Mouse (Mus musculus) midbrain, postnatal 0 days (tissue): ENCODE data around the gene Lsp1. TPM values are rescaled to one million over a fixed set of nuclear protein-coding genes. Genes with fewer than 3 reads are reported as not detected.

Experiments used
- ATAC-seq: fragments of 200-750 bp; cut with Nextera tagmentation; 2 replicates; pipeline ENCODE4 v1.8.0; 2017; ENCODE audit warnings: moderate number of reproducible peaks, mild to moderate bottlenecking, moderate TSS enrichment, moderate library complexity; ENCODE audit not compliant: low FRiP score
- DNase-seq: peaks from one replicate; pipeline ENCODE4 v3.0.0-alpha.2; 2015; ENCODE audit warnings: low spot score
- H3K27ac ChIP-seq: fragments of 300-500 bp; sonication (generic); 2 replicates; pipeline ENCODE4 v1.5.1; 2014; ENCODE audit warnings: low read depth, mild to moderate bottlenecking, low read length, mixed read lengths
- H3K27me3 ChIP-seq: fragments of 300-500 bp; sonication (generic); 2 replicates; pipeline ENCODE4 v1.6.1; 2014; ENCODE audit warnings: low read length, control low read depth, mixed read lengths; ENCODE audit not compliant: insufficient read depth
- H3K36me3 ChIP-seq: fragments of 300-500 bp; sonication (generic); 2 replicates; pipeline ENCODE4 v1.6.1; 2014; ENCODE audit warnings: low read length, control low read depth, mixed read lengths; ENCODE audit not compliant: insufficient read depth
- H3K4me1 ChIP-seq: fragments of 300-500 bp; sonication (generic); 2 replicates; pipeline ENCODE4 v1.6.1; 2014; ENCODE audit warnings: mild to moderate bottlenecking, control low read depth, antibody characterized with exemption, low read length, mixed read lengths; ENCODE audit not compliant: insufficient read depth
- H3K4me2 ChIP-seq: fragments of 300-500 bp; sonication (generic); 2 replicates; pipeline ENCODE4 v1.6.1; 2014; ENCODE audit warnings: low read depth, mild to moderate bottlenecking, low read length, mixed read lengths; ENCODE audit not compliant: poor library complexity, severe bottlenecking
- H3K4me3 ChIP-seq: fragments of 300-500 bp; sonication (generic); 2 replicates; pipeline ENCODE4 v1.5.1; 2014; ENCODE audit warnings: low read depth, mild to moderate bottlenecking, low read length, moderate library complexity
- H3K9ac ChIP-seq: fragments of 300-500 bp; sonication (generic); replicated peaks from 2 replicates; pipeline ENCODE4 v1.6.1; 2014; ENCODE audit warnings: mild to moderate bottlenecking, low read length, moderate library complexity, mixed read lengths; ENCODE audit not compliant: poor library complexity, severe bottlenecking
- H3K9me3 ChIP-seq: fragments of 300-500 bp; sonication (generic); 2 replicates; pipeline ENCODE4 v1.6.1; 2016; ENCODE audit warnings: low read length, control low read depth
- CTCF ChIP-seq: IDR thresholded peaks from 2 replicates; pipeline ENCODE4 v1.5.1; 2016; ENCODE audit warnings: antibody characterized with exemption, mild to moderate bottlenecking
- WGBS: fragments of 180-500 bp; shearing (Covaris S2); extraction: QIAGEN DNeasy Blood & Tissue Kit; methylation state at CpG from one replicate; pipeline ENCODE4 v1.1.7; 2014; 5-methylcytosine and 5-hydroxymethylcytosine counted together
- polyA plus RNA-seq: library from polyadenylated mRNA; unstranded; fragments of >200 nt; fragmentation: Nextera tagmentation; extraction: Ambion mirVana; gene quantifications from 2 replicates; pipeline ENCODE4 v1.2.1, GENCODE M21; 2015
- total RNA-seq: library from RNA; depleted of rRNA; stranded (reverse); fragments of >200 nt; gene quantifications from 2 replicates; pipeline ENCODE4 v1.2.3, GENCODE M21; 2014

The Lsp1 gene
- total and polyA plus RNA-seq, 2 experiments from 2014 or later, result 5.3 to 11.0 TPM

DNA sequence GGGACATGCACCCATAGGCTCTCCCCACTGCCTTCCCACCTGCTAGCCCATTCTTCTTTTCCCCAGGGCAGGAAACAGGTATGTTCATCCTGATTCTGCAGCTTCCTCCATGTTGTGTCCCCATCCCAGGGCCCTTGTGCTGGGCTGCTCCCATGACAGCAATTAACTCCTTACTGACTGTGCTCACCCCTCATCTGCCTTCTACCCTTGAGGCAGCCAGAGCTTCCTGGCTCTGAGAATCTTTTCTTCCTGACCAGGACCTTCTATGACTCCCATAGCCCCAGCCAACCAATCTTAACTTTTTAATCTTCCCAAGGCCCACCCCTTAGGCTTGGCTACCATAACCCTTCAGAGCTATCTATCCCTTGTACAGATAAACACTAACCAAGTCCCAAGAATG is 18.7 kb downstream of the Lsp1 start:
- Histone ChIP-seq H3K27ac (no peak overlapping the region), H3K9ac (no peak overlapping the region), H3K36me3 (no peaks in the 10 kb centered on the region), H3K27me3 (no peaks in the 10 kb centered on the region), H3K4me2 (no peak overlapping the region), H3K4me3 (no peak overlapping the region), H3K9me3 (no peaks in the 10 kb centered on the region), H3K4me1 (peaks cover 6% of the 10 kb centered on the region)
- no peak for TF ChIP-seq CTCF
- ATAC-seq (no peak), DNase-seq (no peak)

DNA sequence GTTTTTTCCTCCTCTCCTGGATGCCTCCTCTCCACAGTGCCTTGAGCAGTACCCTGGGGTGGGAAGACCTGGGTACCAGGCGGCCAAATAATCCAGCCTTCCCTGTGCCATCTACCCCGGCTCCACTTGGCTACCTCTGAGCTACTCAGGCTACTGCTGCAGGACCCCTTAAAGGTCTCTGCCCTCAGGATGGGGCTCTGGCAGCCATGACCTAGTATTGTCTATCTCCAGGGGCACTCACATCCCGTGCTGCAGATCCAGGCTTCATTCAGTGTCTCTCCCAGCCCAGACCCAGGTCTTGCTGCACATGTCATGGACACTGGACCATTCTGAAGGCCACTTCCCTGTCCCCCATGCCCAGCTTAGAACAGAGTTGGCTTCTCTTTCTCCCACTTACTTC is 19.3 kb downstream of the Lsp1 start:
- Histone ChIP-seq H3K9me3 (no peaks in the 10 kb centered on the region), H3K4me1 (peaks cover 6% of the 10 kb centered on the region), H3K4me3 (no peak overlapping the region), H3K36me3 (no peaks in the 10 kb centered on the region), H3K27me3 (no peaks in the 10 kb centered on the region), H3K9ac (no peak overlapping the region), H3K4me2 (no peak overlapping the region), H3K27ac (no peak overlapping the region)
- DNase-seq (no peak), ATAC-seq (no peak)
- WGBS, result 81% methylated on average over 3 of the region's 3 CpGs
- TF ChIP-seq CTCF, result no peak

DNA sequence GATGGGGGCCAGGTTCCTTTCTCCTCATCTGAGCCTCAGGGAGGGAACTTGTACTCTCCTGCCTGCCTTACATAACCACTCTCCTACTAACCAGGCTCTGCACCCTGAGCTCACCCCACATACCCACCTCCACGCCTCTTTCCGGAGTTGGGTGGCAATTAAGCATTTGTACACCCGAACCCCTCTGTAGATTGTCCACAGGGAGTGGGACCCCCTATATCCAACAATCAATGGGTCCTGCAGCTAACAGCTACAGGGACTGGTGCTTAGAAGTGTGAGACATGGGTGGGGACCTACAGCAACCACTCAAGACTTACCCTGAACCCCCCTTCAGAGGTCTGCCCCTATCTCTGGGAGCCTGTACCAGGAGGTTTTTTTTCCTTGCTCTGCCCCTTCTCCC is 20.1 kb downstream of the Lsp1 start:
- no peaks in the 10 kb centered on the region for H3K9me3 ChIP-seq
- H3K4me2 ChIP-seq, result no peak overlapping the region
- H3K36me3 ChIP-seq, result no peaks in the 10 kb centered on the region
- peaks cover 6% of the 10 kb centered on the region for H3K4me1 ChIP-seq
- 100% methylated on average over 3 of the region's 3 CpGs for WGBS
- no peak overlapping the region for H3K4me3 ChIP-seq
- ATAC-seq, result no peak
- H3K27me3 ChIP-seq, result no peaks in the 10 kb centered on the region
- H3K9ac ChIP-seq, result no peak overlapping the region
- H3K27ac ChIP-seq, result no peak overlapping the region
- DNase-seq, result no peak
- TF ChIP-seq CTCF, result no peak

DNA sequence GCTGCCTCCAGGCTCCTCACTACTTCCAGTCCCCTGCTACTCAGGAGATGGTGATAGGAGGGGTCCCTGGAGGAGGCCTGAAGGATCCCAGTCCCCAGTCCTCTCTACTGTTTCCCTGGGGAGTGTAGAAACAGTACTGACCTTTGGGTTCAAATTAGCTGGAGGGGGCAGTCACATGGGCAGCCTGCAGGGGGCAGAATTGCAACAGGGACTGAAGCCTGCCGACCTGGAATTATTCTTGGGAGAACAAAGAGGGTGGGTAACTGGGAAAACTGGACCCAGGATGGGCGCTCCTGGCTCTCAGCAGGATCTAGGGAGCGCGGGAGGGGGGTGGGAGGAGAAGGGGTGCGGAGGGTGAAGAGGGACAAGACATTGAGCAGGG is 20.6 kb downstream of the Lsp1 start:
- peaks cover 6% of the 10 kb centered on the region for H3K4me1 ChIP-seq
- H3K4me3 ChIP-seq, result peak overlapping the region; percentile 28; the same call in 1 of the 2 replicates
- 9% methylated on average over 4 of the region's 5 CpGs for WGBS
- H3K9me3 ChIP-seq, result no peaks in the 10 kb centered on the region
- H3K27ac ChIP-seq, result peak overlapping the region; percentile 55; the same call in 1 of the 2 replicates
- no peaks in the 10 kb centered on the region for H3K27me3 ChIP-seq
- H3K36me3 ChIP-seq, result no peaks in the 10 kb centered on the region
- H3K9ac ChIP-seq, result peak overlapping the region; percentile 60
- DNase-seq (peak; percentile 61), ATAC-seq (0 out of 2 replicates have a peak, but pooled peaks have one; percentile 6)
- peak; percentile 73 for TF ChIP-seq CTCF
- H3K4me2 ChIP-seq, result peak overlapping the region; percentile 54

DNA sequence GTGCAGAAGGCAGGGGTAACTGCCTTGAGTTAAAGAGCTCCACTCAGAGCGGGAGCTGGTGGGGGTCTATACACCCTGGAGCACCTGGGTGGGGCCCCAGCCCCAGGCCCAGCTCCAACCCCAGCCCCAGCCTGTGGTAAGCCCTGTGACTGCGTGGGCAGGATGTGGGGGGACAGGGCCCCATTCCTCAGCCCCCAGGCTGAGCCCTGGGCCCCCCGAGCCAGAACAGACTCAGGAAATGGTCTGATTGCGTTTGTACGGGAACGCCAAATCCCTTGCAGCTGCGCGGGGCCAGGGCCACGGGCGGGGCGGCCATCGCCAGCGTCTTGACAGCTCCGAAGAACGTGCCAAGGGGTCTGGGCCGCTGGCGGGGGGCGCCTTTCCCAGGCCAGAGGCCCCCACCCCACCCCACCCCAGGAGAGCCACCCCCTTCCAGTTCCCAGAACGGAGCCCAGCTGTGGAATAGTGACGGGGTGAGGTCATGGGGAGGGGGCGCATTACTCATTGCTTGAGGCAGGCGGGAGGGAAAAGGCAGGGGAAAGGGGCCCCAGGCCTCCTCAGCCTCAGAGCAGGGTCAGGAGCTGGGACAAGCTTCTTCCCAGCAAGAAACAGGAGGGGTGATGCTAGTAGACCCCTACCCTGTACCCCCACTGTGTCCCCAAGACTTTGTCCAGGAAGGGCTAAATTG is 21.1 kb downstream of the Lsp1 start:
- peak overlapping the region; percentile 60 for H3K9ac ChIP-seq

DNA sequence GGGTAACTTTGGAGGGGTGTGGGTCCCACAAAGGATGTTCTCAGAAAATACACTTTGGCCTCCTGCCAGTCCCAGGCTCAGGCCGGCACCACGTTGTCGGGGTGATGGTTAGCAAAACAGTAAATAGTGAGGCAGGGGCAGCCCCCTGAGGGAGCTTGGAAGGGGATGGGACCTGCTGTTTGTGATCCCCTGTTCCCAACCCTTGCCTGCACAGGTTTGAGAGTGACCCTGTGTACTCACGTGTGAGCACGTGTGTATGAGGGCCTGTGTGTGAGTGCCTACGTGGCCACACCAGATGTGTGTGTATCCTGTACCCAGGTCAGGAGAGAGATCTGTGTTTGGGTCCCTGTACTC is 21.6 kb downstream of the Lsp1 start:
- Histone ChIP-seq H3K36me3 (no peaks in the 10 kb centered on the region), H3K27ac (no peak overlapping the region), H3K4me1 (peaks cover 6% of the 10 kb centered on the region), H3K4me3 (no peak overlapping the region), H3K9ac (peak overlapping the region; percentile 60; the same call in 1 of the 2 replicates), H3K4me2 (no peak overlapping the region), H3K27me3 (no peaks in the 10 kb centered on the region), H3K9me3 (no peaks in the 10 kb centered on the region)
- DNase-seq (peak; percentile 47), ATAC-seq (peak; percentile 44; the same call in 1 of the 2 replicates)
- WGBS, result 26% methylated on average over 6 of the region's 6 CpGs
- TF ChIP-seq CTCF, result no peak

More for the DNA sequence above, 21.1 kb downstream of the Lsp1 start:
- ATAC-seq (peak; percentile 46), DNase-seq (peak; percentile 41)
- Histone ChIP-seq H3K4me3 (peak overlapping the region; percentile 28), H3K4me1 (peaks cover 6% of the 10 kb centered on the region), H3K36me3 (no peaks in the 10 kb centered on the region), H3K27ac (peak overlapping the region; percentile 55; the same call in 1 of the 2 replicates), H3K27me3 (no peaks in the 10 kb centered on the region), H3K4me2 (peak overlapping the region; percentile 54), H3K9me3 (no peaks in the 10 kb centered on the region)
- no peak for TF ChIP-seq CTCF
- WGBS, result under 1% methylated on average over 18 of the region's 22 CpGs
